In genomic region chr17:85949919-85950505, GRCm38 (mm10) we compare ENCODE assay signal across 11 mouse cellular contexts.
DNase-seq lines count a peak whose midpoint lies in the region; ATAC-seq and TF ChIP-seq lines count a peak whose summit lies in the region.
"Had no signal": no experiment of that assay in that cellular context is flagged by ENCODE, and none has a peak within 500 bp of the region (broad histone marks: within the 10 kb centered on the region; RNA-seq: fewer than 3 reads in every experiment).

No protein-coding gene starts in this region.

- H3K4me1 ChIP-seq in kidney, embryonic 16.5 days (ENCODE audit: insufficient read depth, low read length) = no peaks in the 10 kb centered on the region
- peaks cover 16% of the 10 kb centered on the region for H3K4me1 ChIP-seq in forebrain, embryonic 16.5 days (replicated peaks; ENCODE audit: control insufficient read depth, insufficient read depth, low read length)
- peaks cover 3% of the 10 kb centered on the region; the same call in 1 of the 2 replicates for H3K4me1 ChIP-seq in midbrain, embryonic 11.5 days (ENCODE audit: control insufficient read depth, insufficient read depth, low read length)

- 0 out of 2 replicates have a peak overlapping the region, but pooled peaks have one; percentile 0 for H3K4me2 ChIP-seq in kidney, embryonic 16.5 days (replicated peaks; ENCODE audit: low read depth, low read length)
- peak overlapping the region; percentile 19 for H3K4me2 ChIP-seq in forebrain, embryonic 16.5 days (ENCODE audit: low read length)
- no peak overlapping the region for H3K4me2 ChIP-seq in midbrain, embryonic 11.5 days
- H3K4me2 ChIP-seq: heart, embryonic 12.5 days; limb, embryonic 12.5 days had no signal

- TF ChIP-seq POLR2A in brain, embryonic 14.5 days (IDR thresholded peaks at IDR 0.05; ENCODE audit: borderline replicate concordance, extremely low read depth, insufficient read depth, insufficient read length, poor library complexity, severe bottlenecking) = no peak

- no peaks in the 10 kb centered on the region for H3K36me3 ChIP-seq in kidney, embryonic 16.5 days (ENCODE audit: insufficient read depth, low read length)
- H3K36me3 ChIP-seq in forebrain, embryonic 16.5 days (ENCODE audit: control insufficient read depth, insufficient read depth) = no peaks in the 10 kb centered on the region
- H3K36me3 ChIP-seq in midbrain, embryonic 11.5 days (ENCODE audit: control insufficient read depth, insufficient read depth, low read length) = no peaks in the 10 kb centered on the region
- H3K36me3 ChIP-seq: heart, embryonic 12.5 days; limb, embryonic 12.5 days had no signal

- TF ChIP-seq CTCF in brain, embryonic 14.5 days (IDR thresholded peaks at IDR 0.05; ENCODE audit: borderline replicate concordance, extremely low read depth, insufficient read depth, insufficient read length) = no peak

- no peak overlapping the region for H3K27ac ChIP-seq in kidney, embryonic 16.5 days (ENCODE audit: low read length)
- H3K27ac ChIP-seq in forebrain, embryonic 16.5 days (ENCODE audit: low read length) = peak overlapping the region; percentile 43
- no peak overlapping the region for H3K27ac ChIP-seq in midbrain, embryonic 11.5 days (ENCODE audit: low read depth, low read length)
- H3K27ac ChIP-seq: limb, embryonic 12.5 days had no signal

- 26% methylated on average over 14 of the region's 14 CpGs for WGBS in kidney, embryonic 16.5 days
- WGBS in forebrain, embryonic 16.5 days = 8% methylated on average over 14 of the region's 14 CpGs
- 51% methylated on average over 14 of the region's 14 CpGs for WGBS in midbrain, embryonic 11.5 days

- no peak for DNase-seq in kidney, adult 18-20 months
- DNase-seq in brain, embryonic 14.5 days (ENCODE audit: low read depth) = peak; percentile 89
- DNase-seq in midbrain, embryonic 11.5 days (ENCODE audit: low spot score, missing footprints) = peak; percentile 84
- DNase-seq in left cerebral cortex, adult 8-10 months (ENCODE audit: low spot score in 2 of 2) = no peak
- no peak for DNase-seq in thymus, postnatal 0 days (ENCODE audit: low spot score)
- no peak for DNase-seq in right cerebral cortex, postnatal 36 days (ENCODE audit: low spot score in 2 of 2)
- DNase-seq: thymus, postnatal 25 days had no signal

- 0 out of 2 replicates have a peak, but pooled peaks cover 3% of the 10 kb centered on the region for H3K27me3 ChIP-seq in kidney, embryonic 16.5 days (ENCODE audit: insufficient read depth, low read length)
- no peaks in the 10 kb centered on the region for H3K27me3 ChIP-seq in forebrain, embryonic 16.5 days (replicated peaks; ENCODE audit: control insufficient read depth, insufficient read depth, low read length)
- no peaks in the 10 kb centered on the region for H3K27me3 ChIP-seq in midbrain, embryonic 11.5 days (ENCODE audit: control insufficient read depth, insufficient read depth, low read length)

- peak; percentile 78 for ATAC-seq in kidney, embryonic 16.5 days (ENCODE audit: low FRiP score, low TSS enrichment)
- ATAC-seq in forebrain, embryonic 16.5 days = peak; percentile 94
- ATAC-seq in midbrain, embryonic 11.5 days (ENCODE audit: low FRiP score) = peak; percentile 70; the same call in 1 of the 2 replicates

- H3K4me3 ChIP-seq in kidney, embryonic 16.5 days (ENCODE audit: low read length) = no peak overlapping the region
- H3K4me3 ChIP-seq in forebrain, embryonic 16.5 days (replicated peaks; ENCODE audit: low read length) = no peak overlapping the region
- H3K4me3 ChIP-seq in midbrain, embryonic 11.5 days (ENCODE audit: low read depth, low read length) = no peak overlapping the region
- H3K4me3 ChIP-seq: heart, embryonic 12.5 days; limb, embryonic 12.5 days had no signal

- H3K9ac ChIP-seq in kidney, embryonic 16.5 days (replicated peaks; ENCODE audit: low read length) = no peak overlapping the region
- no peak overlapping the region for H3K9ac ChIP-seq in forebrain, embryonic 16.5 days (replicated peaks; ENCODE audit: low read depth, low read length)
- H3K9ac ChIP-seq in midbrain, embryonic 11.5 days (ENCODE audit: low read length) = no peak overlapping the region
- H3K9ac ChIP-seq: heart, embryonic 12.5 days; limb, embryonic 12.5 days had no signal

- H3K9me3 ChIP-seq in kidney, embryonic 16.5 days (ENCODE audit: low read length) = no peaks in the 10 kb centered on the region
- H3K9me3 ChIP-seq in forebrain, embryonic 16.5 days (ENCODE audit: control insufficient read depth, low read length) = no peaks in the 10 kb centered on the region
- no peaks in the 10 kb centered on the region for H3K9me3 ChIP-seq in midbrain, embryonic 11.5 days (ENCODE audit: control insufficient read depth, low read length)
- H3K9me3 ChIP-seq: heart, embryonic 12.5 days; limb, embryonic 12.5 days had no signal

Comparison
In these comparisons a context has a peak if more than half of its experiments do, and no peak if none do; other contexts are left out.
1. DNase-seq: peak in brain, embryonic 14.5 days (single experiment) and midbrain, embryonic 11.5 days (single experiment); none in kidney, adult 18-20 months (single experiment), left cerebral cortex, adult 8-10 months (0 of 2), thymus, postnatal 0 days (single experiment) and right cerebral cortex, postnatal 36 days (0 of 2).
2. Peak in every context shown above with its lines, with median percentiles within 50 percentile points of each other: ATAC-seq.